Mouse (Mus musculus) erythroblast, adult 5-6 weeks (primary cell): Measurements from ENCODE around the gene Tenm4. TPM values are rescaled to one million over a fixed set of nuclear protein-coding genes. Genes with fewer than 3 reads are reported as not detected.
"Not testable (repeated sequence)": the region's sequence is repeated elsewhere in the genome, so short reads cannot be mapped to it uniquely, and the experiment has no call there.

Experiments
- ATAC-seq: replicated peaks from 2 replicates; pipeline ENCODE4 v1.8.0; 2016; ENCODE audit warnings: moderate number of reproducible peaks, mild to moderate bottlenecking, moderate TSS enrichment, inconsistent platforms; ENCODE audit not compliant: poor library complexity, low FRiP score, severe bottlenecking
- total RNA-seq, 2 experiments: library from RNA; stranded (forward) in 1 of 2; stranded (reverse) in 1 of 2; fragments of 150-400 nt in 1 of 2; fragments of 200-764, 138-1000 nt in 1 of 2; gene quantifications; 2 replicates each; pipeline versions ENCODE4 v1.2.3 to v1.2.4; 2015 to 2017; ENCODE audit warnings: low replicate concordance in 2 of 2

Tenm4 gene
- total RNA-seq, 2 experiments from 2014 or later, result 0.19 to 0.85 TPM

DNA sequence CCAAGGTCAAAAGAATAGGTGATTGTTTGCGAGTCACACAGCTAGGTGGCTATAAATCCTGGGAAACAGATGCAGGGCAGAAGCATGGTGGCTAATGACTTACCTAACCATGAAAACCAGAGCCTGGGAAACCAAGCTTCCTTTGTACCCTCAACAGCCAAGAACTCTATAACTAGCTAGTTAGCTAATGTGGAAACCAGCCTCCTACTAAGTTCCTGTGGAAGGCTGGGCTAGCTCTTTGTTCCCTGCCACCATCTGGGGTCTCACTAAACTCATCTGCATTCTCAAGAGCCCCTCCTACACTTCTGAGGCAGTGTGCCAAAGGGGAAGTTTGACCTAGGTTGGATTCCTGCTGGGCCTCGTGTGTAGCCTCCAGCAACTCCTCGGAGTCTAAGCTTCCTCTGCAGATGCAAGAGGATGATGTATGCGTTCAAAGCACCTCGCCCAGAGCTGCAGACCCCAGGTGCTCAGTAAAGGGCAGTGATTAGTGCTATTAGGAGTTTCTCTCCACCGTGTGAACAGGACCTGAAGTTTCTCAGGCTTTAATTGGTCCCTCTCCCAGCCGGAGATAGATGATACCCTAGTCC lies 719.1 kb downstream of the Tenm4 start:
- no peak for ATAC-seq

GRCm38 (mm10) chr7:96890987-96891386 lies 719.9 kb downstream of the Tenm4 start:
- no peak for ATAC-seq

- ATAC-seq, result no peak
Measured at GRCm38 (mm10) chr7:96899036-96899569, 728.1 kb downstream of the Tenm4 start.

DNA sequence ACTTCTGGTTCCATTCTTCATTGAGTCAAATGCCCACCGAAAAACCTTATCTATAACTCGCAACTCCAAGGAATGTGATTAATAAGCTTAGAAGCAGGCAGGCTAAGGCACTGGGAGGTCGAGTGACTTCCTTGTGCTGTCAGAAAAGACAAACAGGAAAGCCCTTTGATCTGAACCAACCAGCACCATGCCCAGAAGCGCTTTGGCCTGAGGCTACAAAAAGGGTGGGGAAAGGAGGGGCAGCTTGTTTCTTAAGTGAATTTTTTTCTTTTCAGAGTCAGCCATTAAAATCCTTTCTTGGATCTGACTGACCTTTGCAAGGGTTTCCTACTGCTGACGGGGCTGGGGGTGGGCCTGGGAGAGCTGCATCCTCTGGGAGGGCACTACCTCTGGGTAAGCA lies 731.1 kb downstream of the Tenm4 start:
- ATAC-seq, result no peak

DNA sequence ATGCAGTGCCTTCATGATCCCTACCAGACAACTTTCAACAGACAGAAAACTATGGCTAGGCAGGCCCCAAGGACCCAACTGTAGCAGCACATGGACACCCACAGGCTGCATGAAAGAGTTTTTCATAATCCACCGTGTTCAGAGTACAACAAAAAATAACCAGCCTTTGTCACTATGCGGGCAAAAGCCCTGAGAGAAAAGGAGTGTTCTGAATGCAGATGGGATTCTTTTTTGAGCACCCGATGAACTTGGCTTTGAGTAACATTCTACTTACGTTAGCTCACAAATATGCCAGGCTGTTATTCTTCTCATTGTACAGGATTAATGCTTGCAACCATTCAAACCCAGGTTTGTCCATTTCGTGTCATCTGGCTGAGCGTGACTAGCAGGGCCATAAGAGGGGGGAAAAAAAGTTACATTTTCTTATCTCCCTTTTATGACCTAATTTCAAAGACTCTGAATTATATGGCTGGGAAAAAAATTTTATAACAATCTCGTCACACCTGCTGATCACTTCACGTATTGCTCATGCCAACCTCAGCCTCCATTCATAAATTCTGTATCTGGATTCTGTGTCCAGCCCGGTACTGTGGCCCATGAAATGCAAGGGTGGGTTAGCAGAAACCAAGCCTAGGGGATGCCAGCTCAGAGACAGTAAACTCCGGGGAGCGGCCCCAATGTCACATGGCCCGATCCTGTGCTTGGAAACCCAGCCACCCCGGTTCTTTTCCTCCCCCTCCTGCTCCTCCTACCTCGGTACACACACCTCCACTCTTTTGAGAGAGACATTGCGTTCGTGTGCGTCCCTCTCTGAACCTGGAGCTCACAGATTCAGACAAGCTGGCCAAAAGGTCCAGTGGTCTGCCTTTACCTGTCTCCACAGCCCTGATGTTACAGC lies 732.3 kb downstream of the Tenm4 start:
- ATAC-seq, result no peak

DNA sequence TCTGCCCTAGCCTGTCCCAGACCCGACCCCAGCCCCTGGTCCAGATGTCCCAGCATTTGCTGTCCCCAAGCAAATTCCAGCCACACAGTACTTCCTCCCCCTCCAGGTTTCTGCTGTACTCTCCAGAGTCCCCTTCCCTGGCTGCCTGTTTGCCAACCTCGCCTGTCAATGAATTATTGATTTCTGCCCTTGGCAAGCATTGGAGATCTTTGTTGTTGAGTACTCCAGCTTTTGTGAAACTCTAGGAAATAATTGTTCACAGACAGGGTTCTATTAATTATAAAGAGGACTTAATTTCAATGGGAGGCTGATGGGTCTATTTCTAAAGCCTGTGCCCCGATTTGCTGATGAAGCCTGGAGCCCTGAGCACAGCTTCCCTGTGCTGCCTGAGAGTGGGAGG lies 733.4 kb downstream of the Tenm4 start:
- ATAC-seq, result no peak

DNA sequence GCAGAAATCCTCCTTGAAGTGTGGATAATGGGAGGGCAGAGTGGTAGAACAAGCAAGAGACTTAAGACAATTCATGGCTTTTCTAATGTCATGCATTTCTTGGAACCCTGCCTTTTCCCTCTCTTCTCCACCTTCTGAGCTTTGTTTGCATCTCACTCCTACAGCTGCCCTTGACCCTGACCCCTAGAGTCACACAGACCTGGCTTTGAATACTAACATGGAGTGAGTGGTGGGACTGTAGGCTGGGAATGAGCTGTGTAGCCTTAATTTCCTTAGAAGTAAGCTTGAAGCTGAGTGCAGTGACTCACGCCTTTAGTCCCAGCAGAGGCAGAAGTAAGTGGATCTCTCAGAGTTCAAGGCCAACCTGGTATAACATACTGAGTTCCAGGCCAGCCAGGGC lies 733.9 kb downstream of the Tenm4 start:
- no peak for ATAC-seq

GRCm38 (mm10) chr7:96905422-96905821 lies 734.4 kb downstream of the Tenm4 start:
- ATAC-seq, result no peak

DNA sequence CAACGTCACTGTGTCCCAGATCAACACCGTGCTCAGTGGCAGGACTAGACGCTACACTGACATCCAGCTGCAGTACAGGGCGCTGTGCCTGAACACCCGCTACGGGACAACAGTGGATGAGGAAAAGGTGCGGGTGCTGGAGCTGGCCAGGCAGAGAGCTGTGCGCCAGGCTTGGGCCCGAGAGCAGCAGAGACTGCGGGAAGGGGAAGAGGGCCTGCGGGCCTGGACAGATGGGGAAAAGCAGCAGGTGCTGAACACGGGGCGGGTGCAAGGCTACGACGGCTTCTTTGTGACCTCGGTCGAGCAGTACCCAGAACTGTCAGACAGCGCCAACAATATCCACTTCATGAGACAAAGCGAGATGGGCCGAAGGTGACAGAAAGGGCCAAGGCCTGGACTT lies 735.2 kb downstream of the Tenm4 start:
- no peak for ATAC-seq

DNA sequence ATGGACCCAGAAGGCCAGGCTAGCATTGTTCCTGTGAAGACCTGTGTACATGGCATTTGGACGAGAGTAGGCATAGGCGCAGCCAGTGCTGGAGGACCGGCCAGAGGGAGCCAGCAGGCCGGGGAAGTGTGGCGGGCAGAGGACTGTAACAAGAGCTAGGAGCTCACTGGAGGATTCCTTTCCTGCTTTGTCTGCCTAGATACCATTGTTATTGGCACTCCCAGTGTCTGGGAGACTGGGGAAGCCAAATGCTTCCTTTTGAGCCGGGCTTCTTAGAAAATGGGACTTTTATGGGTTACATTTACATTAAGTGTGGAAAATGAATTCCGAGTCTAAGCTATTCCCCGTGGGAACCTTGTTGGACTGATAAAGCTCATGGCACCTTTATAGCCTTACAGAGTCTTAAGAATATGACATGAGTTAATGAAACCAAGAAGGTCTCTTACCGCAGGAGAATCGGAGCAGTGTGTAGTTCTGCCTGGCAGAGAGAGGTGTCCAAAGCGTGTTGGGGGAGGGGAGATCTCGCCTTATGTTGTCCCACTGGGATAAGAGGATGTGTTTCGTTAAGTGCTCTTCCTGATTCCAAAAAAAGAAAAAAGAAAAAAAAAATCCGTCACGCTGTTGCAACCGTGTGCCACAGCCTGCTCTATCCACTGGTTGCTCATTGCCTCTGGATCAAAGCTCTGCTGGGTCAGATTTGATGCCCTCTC lies 737.1 kb downstream of the Tenm4 start:
- no peak for ATAC-seq

GRCm38 (mm10) chr7:96909856-96910255 lies 738.8 kb downstream of the Tenm4 start:
- no peak for ATAC-seq

DNA sequence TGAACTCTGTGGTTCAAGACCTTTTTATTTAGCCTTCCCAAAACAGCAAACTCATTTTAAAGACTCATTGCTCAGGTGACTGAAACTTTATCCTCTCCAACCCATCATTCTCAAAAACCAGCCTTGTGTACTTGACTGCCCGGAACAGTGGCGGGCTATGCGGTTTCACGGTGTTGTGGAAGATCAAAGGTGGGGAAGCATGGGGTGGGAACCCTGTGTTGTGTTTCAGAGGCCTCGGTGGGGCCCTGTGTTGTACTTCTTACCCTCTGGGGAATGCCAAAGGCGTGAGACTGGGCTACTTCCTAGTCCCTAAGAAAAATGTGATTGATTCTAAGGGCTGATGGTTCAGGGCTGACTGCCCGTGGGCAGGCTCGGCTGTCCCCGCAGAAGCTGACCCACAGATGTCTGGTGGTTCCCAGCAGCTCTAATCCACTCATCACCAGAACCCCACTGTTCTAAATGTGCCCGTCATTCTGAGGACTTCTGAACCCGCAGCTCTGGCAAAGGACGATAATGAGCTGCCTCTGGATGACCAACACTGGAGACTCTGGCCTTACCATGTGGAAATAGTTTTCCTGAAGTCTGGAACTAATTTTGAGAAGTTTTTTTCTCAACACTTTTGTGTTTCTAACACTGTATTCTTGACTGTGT lies 739.4 kb downstream of the Tenm4 start:
- no peak for ATAC-seq

GRCm38 (mm10) chr7:96914031-96914430 lies 743.0 kb downstream of the Tenm4 start:
- ATAC-seq, result peak; percentile 74

DNA sequence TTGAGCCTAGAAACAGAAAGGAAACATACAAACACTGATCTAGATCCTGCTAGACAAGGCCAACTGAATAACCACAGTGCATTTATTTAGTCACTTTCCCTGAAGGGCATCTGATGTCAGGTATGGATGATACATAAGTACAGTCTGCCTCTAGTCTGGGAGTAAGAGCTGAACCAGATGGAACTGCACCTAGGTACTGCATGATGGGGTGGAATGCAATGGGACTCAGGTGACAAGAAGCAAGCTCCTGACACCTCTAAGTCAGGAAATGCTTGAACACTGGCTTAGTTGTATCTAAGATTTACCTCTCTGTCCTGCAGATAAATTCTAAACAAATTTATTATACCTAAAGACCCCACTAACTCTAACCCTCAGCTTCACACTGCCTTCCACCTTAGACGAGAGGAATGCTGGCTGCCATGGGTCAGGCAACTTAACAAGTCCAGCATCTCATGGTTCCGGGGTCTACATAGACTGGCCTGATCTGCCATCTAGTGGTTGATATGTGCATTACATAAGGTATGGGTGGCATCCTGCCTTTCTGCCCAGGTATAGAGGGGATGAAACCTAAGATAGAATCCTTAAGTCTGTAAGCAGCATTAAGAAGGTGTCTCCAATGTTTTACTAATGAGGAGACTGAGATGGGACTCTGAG lies 744.5 kb downstream of the Tenm4 start:
- ATAC-seq, result peak; percentile 77

DNA sequence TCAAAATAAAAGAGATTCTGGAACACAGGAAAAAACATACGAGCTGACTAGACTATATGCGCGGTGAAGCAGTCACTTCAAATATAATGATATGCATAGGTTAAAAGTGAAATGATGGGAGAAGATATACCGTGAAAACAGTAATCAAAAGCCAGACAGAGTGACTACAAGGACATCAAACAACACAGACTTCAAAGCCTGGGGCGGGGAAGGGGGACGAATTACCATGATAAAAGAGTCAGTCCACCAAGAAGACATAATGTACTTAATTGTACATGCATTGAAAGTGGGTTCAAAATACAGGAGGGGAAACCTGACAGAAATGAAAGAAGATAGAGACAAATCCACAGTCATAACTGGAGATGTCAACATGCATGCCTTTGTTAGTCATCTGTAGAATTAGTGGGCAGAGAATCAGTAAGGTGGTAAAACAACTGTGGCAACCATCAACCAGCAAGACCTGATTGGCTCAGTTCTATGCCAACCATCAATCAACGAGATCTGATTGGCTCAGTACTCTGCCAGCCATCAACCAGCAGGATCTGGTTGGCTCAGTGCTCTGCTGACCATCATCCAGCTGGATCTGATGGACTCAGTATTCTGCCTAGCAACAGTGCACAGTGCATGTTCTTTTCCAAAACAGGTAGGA lies 749.5 kb downstream of the Tenm4 start:
- no peak for ATAC-seq

DNA sequence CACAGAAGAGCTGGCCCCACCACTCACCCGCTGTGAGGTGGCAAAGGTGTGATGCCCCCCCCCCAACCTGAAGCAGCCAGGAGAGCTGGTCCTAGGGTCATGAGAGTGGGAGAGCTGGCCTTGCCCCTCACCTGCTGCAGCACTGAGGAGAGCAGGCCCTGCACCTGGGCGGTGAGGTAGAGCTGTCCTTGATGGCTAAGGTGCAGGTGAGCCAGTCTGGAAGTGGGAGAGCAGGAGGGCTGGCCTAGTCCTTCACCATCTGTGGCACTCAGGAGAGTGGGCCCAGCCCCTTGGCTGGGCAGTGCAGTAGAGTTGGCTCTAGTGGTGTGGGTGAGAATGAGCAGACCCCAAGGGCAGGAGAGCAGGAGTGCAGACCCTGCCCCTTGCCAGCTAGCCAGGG lies 751.9 kb downstream of the Tenm4 start:
- no peak for ATAC-seq

GRCm38 (mm10) chr7:96943715-96944377 lies 772.8 kb downstream of the Tenm4 start:
- ATAC-seq, result no peak

DNA sequence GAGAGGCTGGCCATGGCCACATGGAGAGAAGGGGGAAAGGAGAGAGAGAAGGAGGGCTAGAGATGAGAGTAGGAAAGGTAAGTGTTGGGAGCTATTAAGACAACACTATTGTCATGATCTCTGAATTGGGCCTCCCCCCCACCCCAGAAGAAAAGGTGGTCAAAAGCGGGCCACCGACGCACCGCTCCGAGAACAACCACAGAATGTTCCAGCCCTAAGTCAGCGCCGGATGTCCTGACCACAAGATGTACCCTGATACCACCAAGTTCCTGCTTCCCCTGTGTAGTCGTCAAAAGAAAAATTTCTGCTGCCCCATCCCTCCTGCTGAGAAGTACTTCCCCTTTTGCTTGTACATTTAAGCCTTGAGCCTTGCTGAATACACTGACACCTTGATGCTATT lies 775.5 kb downstream of the Tenm4 start:
- ATAC-seq, result not testable (repeated sequence)
